Mouse (Mus musculus): ENCODE results near the gene Kcnk6. TPM values are rescaled to one million over a fixed set of nuclear protein-coding genes. Genes with fewer than 3 reads are reported as not detected.
"Not testable (repeated sequence)": the region's sequence is repeated elsewhere in the genome, so short reads cannot be mapped to it uniquely, and the experiment has no call there.

Kcnk6 gene
- total RNA-seq, 4 experiments from 2014 or later, result 2.1 to 5.2 (median 3.2) TPM

GRCm38 (mm10) chr7:29211415-29212198 lies 20.7 kb downstream of the Kcnk6 start:
- peak; percentile 34 to 47 for DNase-seq (ENCODE audit: low spot score in 2 of 2)

- DNase-seq (ENCODE audit: low spot score in 2 of 2), result not testable (repeated sequence)
These were observed 21.3 kb downstream of the Kcnk6 start for GRCm38 (mm10) chr7:29211013-29211412.

- no peak for DNase-seq (ENCODE audit: low spot score in 2 of 2)
These were observed 29.7 kb downstream of the Kcnk6 start for GRCm38 (mm10) chr7:29202577-29202976.

GRCm38 (mm10) chr7:29194230-29194629 lies 38.1 kb downstream of the Kcnk6 start:
- not testable (repeated sequence) for DNase-seq (ENCODE audit: low spot score in 2 of 2)

- not testable (repeated sequence) for DNase-seq (ENCODE audit: low spot score in 2 of 2)
These were observed 51.0 kb downstream of the Kcnk6 start for GRCm38 (mm10) chr7:29181323-29181722.

DNA sequence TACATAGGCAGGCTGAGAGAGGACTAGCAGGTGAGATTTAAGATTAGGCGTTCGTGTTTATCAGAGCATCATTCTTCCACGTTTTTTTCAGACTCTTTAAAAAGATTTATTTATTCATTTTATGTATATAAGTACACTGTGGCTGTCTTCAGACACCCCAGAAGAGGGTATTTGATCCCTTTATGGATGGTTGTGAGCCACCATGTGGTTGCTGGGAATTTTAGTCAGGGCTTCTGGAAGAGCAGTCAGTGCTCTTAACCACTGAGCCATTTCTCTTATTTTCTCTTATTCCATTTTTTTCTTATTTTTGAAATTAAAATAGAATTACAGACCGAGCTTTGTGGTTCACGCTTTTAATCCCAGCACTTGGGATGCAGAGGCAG lies 51.5 kb downstream of the Kcnk6 start:
- DNase-seq (ENCODE audit: low spot score in 2 of 2), result no peak

DNA sequence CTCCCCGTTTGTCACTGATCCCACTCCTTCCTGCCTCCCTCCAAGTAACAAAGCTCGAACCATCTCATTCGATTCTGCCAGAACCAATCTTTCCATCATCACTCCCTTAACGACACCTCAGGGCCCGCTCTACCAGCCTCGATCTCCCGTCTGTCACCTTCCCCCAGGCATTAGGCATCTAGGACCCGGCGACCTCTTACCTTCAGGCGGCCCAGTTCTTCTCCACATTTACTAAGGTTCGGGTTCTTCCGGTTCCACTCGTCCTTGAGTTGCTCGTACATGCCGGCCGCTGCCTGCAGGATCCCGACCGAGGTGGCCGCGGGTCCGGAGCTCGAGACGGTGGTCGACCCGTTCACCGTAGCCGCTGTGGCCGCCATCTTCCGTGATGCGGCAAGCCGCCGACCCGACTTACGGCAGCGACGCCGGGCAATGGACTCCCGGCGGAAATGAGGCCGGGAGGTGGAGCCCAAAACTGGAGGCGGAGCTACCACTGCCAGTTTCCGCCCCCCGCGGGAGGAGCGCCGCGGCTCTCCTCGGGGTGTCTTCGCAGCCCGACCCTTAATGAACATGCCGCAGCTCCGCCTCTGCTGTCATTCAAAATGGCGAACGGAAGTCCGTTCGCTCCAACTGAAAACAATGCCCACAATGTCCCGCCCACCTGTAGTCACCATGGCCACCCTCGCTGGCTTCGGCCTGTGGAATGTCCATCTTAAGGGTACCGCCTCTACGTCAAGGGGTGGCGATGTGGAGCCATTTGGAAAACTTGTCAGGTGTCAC lies 52.0 kb downstream of the Kcnk6 start, which contains the start of gene Psmd8:
TSS of gene Psmd8 (minus strand) at position 625 of the 777 bp plus-strand sequence.
- DNase-seq (ENCODE audit: low spot score in 2 of 2), result peak; percentile 94 to 96

- DNase-seq (ENCODE audit: low spot score in 2 of 2), result no peak
These were observed 53.0 kb downstream of the Kcnk6 start for GRCm38 (mm10) chr7:29179323-29179722.

DNA sequence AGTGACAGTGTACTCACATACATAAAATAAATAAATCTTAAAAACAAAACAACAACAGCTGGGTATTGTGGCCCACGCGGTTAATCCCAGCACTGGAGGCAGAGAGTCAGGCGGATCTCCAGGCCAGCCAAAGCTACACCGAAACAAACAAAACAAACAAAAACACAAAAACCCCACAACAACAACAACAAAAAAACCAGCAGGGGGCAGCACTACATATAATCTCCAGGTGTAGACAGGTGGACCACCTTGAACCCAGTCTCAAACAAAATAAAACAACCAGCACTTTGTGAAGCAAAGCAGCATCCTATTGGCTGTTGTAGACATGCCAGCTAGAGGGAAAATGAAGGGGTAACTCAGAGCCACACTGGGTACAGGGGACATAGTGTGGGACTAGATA lies 54.2 kb downstream of the Kcnk6 start:
- DNase-seq (ENCODE audit: low spot score in 2 of 2), result no peak

- no peak for DNase-seq (ENCODE audit: low spot score in 2 of 2)
These were observed 59.8 kb downstream of the Kcnk6 start for GRCm38 (mm10) chr7:29172390-29173016.

Other genes starting within 250 kb of the Kcnk6 start
- gene Ryr1, start 107.3 kb downstream of the Kcnk6 start, total RNA-seq (2022), result 10 to 100 TPM; 12.6 to 18.1 (median 15.2) TPM
- 1 to 10 TPM in 1 of 4 experiments, under 1 TPM in 3; 0.72 to 2.3 (median 0.93) TPM for gene Rasgrp4, start 97.7 kb downstream of the Kcnk6 start, total RNA-seq (2022)
- gene Fam98c, start 76.3 kb downstream of the Kcnk6 start, total RNA-seq (2022), result 10 to 100 TPM; 27.9 to 32.4 (median 29.9) TPM
- gene Ggn, start 62.3 kb downstream of the Kcnk6 start, total RNA-seq (2022), result 1 to 10 TPM in 2 of 4 experiments, under 1 TPM in 2; 0.69 to 1.4 (median 0.88) TPM
- gene Spred3, start 62.1 kb downstream of the Kcnk6 start, total RNA-seq (2022), result 10 to 100 TPM; 40.6 to 59.3 (median 47.8) TPM
- 100 to 1,000 TPM; 116 to 137 (median 132) TPM for gene Psmd8, start 51.8 kb downstream of the Kcnk6 start, total RNA-seq (2022)
- gene Catsperg1, start 18.5 kb downstream of the Kcnk6 start, total RNA-seq (2022), result 1 to 10 TPM; 1.5 to 3.1 (median 2.1) TPM
- 10 to 100 TPM; 43.8 to 51.5 (median 49.0) TPM for gene Yif1b, start 5.8 kb upstream of the Kcnk6 start, total RNA-seq (2022)
- gene 2200002D01Rik, start 16.0 kb upstream of the Kcnk6 start, total RNA-seq (2022), result 1 to 10 TPM in 1 of 4 experiments, under 1 TPM in 2, not detected in 1; 0.52 to 1.2 (median 0.92) TPM
- gene Spint2, start 49.4 kb upstream of the Kcnk6 start, total RNA-seq (2022), result 10 to 100 TPM; 22.3 to 30.6 (median 25.9) TPM
- gene Ppp1r14a, start 56.8 kb upstream of the Kcnk6 start, total RNA-seq (2022), result 10 to 100 TPM; 25.8 to 40.8 (median 33.5) TPM
- 100 to 1,000 TPM in 2 of 4 experiments, 10 to 100 TPM in 2; 91.6 to 116 (median 104) TPM for gene Dpf1, start 71.4 kb upstream of the Kcnk6 start, total RNA-seq (2022)

All from layer of hippocampus, adult 8-10 months (tissue).